Mouse (Mus musculus) mesoderm, embryonic 11.5 days (tissue): ENCODE results near the gene F830045P16Rik.

Source experiments
- DNase-seq: peaks from one replicate; pipeline ENCODE4 v3.0.0-alpha.2; 2012; ENCODE audit warnings: low read depth, low spot score

F830045P16Rik gene

GRCm38 (mm10) chr2:129536377-129536776 lies at the start of gene F830045P16Rik:
Gene F830045P16Rik, minus strand, starts transcription at chr2:129536602.
- no peak for DNase-seq

- no peak for DNase-seq
These were observed 49.6 kb upstream of the F830045P16Rik start for GRCm38 (mm10) chr2:129585904-129586514.

DNA sequence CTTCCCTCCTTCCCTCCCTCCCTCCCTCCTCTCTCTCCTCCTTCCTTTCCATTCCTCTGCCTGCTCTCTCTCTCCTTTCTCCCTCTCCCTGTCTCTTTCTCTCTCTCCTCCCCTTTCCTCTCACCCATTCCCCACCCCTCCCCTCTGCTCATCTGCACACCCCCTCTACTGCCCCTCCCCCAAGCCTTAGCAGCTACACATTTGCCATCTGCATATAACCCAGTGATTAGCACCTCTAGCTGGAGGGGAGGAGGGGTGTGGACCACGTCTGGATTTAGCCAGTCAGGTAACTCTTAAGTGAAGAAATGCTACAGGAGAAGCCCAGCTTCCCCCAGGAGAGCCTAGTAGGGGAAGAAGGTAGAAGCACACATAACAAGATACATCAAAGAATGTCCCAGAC lies 48.5 kb upstream of the F830045P16Rik start:
- DNase-seq = no peak

- no peak for DNase-seq
These were observed 45.9 kb upstream of the F830045P16Rik start for GRCm38 (mm10) chr2:129582261-129582660.

DNA sequence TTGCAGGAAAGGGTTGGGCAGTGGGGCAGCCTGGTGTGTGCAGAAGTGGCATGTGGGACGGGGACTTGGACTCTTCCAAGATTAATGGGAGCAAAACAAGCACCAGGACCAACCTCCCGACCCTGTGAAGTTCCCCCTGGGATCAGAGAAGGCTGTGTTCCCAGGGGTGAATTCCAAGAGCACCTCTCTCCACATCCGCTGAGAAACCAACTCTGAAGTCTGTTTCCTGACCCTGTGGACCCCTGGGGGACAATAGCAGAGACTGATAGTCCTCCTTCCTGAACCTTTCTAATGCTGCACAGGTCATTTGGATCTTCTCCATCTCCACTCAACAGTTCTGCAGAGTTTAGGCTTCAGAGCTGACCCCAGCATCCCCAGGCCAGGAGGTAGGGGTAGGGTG lies 45.4 kb upstream of the F830045P16Rik start:
- no peak for DNase-seq

- DNase-seq = no peak
These were observed 44.3 kb upstream of the F830045P16Rik start for GRCm38 (mm10) chr2:129580656-129581055.

- no peak for DNase-seq
These were observed 40.4 kb upstream of the F830045P16Rik start for GRCm38 (mm10) chr2:129576611-129577447.

DNA sequence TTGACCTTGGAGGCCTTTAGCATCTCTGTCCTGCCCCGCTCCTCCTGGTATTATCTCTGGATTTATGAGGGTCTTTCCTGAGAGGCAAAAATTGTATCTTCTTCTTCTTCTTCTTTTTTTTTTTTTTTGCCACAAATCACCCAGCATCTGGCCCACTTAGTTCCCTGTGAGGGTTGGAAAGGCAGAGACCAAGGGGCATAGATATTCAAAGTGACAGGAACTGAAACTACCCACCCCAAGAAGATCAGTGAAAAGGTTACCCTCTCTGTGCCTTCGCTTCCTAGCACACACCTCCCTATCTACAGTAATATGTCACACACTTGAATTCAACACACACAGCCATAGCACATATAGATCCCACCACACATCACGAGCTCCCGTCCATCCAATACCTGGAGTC lies 38.7 kb upstream of the F830045P16Rik start:
- DNase-seq = no peak

DNA sequence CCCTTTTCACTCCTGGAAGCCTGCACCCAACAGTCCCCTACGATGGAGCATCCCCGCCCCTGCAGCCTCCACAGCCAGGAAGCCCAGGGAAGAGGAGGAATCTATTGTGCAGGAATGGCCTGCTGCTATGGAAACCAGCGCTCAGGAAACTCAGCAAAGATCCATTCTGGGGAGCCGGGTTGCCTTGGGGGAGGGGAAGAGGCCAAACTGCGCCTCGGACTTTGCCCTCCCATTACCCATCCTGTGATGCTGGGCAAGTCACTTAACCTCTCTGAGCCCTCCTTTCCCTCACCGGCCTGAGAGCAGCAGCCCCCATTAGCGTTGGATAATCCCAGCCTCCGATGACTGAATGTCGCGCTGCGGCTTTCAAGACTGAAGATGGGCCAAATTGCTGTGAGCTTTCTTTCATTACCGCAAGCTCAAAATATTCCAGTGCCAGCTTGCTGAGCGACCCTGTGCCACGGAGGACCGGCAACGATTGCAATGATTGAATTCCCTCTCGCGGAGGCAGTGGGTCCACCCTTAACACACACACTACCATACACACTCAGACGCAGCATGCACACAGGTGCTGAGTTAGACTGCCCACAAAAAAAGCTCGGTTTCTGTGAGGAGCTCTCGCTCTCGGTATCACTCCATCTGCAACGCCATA lies 38.1 kb upstream of the F830045P16Rik start:
- DNase-seq = peak; percentile 57

DNA sequence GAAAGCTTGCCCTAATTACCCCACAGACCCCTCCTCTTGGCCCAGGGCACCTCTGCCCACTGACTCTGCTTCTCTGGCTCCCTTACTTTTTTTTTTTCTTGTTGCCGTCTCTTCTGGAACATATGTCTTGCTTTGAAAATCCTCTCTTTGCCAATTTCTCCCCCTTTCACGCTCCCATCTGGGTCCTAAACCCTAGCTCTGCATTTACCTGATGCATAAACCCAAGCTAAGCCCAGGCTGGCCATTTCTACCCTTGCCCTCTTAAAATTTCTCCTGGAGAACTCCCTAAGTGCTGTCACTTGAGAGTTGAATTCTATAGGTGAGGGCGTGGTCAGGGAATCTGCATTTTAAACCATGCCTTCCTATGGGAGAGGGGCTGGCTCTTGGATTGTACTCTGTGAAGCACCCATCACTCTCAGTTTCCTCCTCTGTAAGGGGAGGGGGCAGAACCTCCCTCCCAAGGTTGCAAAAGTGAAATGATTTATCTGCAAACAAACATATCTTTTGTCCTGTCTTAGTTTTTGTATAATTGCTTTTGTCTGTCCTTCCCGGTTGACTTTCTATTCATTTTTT lies 37.4 kb upstream of the F830045P16Rik start:
- DNase-seq = no peak

DNA sequence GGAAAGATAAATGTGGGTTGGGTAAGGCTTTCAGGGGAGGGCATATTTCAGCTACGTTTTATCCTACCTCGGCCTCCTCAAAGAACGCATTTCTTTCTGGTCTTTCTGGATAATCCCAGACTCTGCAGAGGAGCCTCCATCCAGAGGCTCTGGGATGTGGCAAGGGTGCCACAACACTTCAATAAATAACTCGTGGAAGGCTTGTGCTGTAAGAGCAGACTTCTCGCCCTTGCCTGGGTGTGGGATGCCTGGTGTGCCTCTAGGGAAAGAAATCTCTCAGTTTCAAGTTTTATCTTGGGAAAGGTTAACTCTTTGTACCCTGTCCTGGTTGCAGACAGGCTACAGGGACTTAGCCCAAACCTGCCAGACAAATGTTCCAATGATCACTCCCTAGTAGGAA lies 33.2 kb upstream of the F830045P16Rik start:
- no peak for DNase-seq

GRCm38 (mm10) chr2:129569120-129569519 lies 32.7 kb upstream of the F830045P16Rik start:
- DNase-seq = no peak

DNA sequence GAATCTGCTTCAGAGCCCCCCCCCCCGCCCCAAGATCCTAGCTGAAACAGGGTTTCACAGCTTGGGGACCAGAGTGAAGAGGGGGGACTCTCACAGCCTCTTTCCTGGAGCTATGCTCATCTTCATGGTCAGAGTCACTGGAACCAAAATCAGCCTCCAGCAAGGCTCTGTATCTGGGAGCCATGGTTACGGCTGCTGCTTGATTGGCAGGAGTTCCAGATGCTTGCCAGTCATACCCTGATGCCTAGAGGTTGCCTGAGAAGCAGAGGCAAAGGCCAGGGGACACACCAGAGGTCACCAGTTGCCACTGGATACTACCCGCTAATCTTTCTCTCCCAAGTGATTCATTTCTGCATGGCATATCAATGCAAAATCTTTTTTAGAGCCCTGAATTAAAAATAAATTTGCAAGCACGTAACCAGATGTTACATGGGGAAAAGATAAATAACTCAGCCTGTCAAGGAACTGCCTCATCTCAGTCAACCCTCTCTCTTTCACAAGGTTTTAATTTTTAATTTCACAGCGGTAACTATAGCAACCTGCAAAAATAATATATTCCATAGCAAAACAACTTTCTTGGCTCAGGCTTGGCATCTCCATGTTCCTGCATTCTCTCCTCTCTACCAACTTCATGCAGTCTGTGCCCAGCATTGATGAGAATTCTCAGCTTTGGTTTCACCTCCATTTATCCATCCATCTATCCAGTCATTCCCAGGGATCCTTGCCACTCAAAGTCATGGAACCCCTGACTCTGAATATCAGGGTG lies 27.7 kb upstream of the F830045P16Rik start:
- DNase-seq = no peak

DNA sequence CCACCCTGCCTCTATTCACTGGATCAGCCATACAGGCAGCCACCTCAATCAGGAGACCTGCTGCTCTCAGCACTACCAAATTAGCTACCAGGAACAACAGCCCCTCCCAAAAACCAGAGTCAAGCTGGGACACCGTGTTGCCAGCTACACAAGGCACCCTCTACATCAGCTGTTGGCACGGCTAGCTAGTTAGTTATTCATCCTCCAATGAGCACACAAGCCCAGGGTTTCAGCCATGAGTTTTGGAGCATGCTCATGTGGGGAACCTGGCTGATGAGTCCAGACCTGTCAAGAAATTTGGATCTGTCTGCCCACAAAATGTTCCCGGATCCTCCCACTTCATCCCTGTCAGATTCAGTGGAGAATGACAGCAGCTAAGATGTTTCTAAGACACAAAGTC lies 25.4 kb upstream of the F830045P16Rik start:
- no peak for DNase-seq

DNA sequence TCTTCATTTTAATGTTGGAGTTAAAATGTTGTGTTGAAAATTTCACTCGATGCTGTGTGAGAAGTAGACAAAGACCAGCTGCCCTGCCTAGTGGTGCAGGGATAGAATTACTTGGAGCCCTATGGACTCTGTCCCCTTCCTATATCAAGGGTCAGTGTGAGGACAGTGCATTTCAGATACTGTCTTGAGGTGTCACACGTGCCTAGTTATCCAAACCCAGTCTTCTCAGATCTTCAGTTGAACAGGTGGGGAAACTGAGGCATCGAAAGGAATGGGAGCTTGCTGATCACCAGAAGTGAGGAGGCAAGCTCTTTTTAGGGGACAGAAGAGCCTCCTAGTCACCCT lies 22.4 kb upstream of the F830045P16Rik start:
- DNase-seq = no peak

DNA sequence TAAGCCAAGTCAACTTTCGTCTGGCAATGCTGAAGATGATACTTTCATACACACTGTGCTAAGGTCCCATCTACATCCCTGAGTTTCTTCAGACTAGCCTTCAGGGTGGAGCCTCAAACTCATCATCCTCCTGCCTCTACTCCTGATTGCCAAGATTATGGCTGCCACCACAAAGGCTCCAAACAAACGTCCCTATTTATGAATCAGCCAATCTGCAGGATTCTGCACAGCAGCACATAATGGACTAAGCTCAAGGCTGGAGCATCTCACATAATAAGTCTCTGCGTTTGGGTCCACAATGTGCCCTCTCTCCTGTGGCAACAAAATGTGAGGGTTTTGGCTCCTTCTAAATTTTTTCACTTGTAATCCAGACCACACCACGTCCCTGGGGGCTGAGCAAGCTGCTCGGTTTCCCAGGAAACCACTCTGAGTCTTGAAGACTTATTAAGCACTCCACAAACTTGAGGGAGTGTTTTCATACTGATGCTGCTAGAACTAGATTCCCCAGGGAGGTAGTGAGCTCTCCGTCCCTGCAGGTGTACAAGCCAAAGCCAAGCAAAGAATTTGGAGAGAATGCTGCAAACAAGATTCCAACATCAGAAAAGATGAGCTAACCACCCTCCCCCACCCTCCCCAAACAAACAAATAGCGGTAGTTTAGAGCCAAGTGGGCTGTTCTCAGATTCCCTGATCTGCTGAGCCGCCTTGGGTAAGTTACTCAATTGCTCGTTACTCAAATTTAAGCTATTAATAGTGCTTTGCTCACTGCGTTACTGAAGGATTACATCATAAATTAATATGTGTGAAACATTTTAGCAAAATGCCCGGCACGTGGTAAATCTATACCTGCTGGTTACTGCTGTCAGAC lies 21.8 kb upstream of the F830045P16Rik start:
- DNase-seq = no peak

DNA sequence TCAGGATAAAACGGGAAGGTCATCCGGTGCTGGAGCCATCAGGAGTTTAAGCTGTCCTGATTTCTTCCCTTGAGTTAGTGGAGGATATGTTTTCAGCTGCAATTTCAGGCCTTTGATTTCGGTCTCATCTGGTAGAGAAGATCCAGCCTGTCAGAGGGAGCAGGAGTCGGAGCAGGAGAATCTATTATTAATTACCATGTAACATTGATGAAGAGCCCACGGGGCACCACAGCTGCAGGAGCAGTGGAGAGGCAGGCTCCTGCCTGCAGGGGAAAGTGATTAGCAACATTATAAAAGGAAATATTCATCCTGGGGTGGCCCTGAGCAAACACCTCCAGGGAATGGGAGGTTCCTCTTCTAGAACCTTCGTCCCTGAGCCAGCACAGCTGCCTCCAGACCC lies 19.7 kb upstream of the F830045P16Rik start:
- no peak for DNase-seq

DNA sequence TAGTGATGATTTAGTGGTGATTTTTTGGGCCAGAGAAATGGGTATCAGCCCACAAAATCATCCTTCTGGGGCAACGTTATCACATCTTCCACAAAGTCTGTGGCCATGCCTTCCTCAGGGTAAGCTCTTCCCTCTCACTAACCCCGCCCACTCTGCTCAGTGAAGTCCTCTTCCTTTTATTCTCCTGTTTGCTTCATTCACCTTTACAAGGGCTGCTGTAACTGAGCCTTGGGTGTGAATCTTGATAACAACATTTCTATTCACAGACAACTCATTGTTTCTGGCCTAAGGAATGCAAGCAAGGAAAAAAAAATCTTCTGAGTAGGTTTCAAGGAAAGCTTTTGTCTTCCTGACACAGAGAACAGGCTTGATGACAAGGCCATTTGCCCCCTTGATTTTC lies 14.4 kb upstream of the F830045P16Rik start:
- no peak for DNase-seq

DNA sequence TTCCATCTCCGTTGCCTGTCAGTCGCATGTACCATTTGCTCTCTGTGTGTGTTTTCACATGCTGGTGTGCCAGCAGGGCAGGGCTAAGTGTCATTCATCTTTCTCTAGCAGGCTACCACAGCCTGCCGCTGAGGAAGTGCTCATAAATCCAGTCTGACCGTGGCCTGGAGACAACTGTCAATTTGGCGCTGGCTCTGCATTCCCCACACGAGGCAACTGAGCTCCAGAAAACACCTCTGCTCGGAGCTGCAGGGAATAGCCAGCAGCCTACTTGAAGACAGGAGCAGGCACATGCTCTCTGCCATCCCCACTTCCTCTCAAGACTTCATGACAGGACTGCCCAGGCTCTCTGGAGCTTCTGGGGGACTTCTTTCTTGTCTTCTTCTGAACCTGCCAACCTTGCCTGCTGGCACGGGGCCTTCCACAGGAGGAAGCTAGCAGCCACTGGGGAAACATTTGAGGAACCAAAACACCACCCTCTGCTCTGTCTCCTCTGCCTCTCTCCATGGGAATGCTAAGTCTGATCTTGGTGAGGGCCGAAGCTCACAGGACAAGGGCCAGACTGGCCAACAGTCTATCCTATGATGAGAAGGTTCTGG lies 13.2 kb upstream of the F830045P16Rik start:
- peak; percentile 33 for DNase-seq

DNA sequence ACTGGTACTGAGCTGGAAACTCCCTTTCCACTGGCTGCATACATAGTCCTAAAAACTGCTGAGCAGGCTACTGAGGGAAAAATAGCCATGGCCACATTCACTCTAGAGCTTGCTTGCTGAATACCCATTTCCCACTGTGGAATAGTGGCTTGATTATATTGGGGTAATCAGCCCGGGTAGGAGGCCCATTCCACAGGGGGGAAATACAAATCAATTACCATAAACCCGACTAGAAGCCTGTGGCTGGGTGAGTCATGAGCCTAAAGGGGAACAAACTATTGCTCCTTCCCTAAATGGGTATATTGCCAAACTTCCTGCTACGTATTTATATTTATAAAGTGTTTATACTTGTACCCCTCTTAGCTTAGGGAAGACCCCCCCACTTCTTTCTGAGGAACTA lies 10.4 kb upstream of the F830045P16Rik start:
- no peak for DNase-seq
